Mouse (Mus musculus): ENCODE results near the gene Maml3. TPM values are rescaled to one million over a fixed set of nuclear protein-coding genes. Genes with fewer than 3 reads are reported as not detected.

Gene Maml3
- polyA plus RNA-seq, 1 experiment from 2014 or later, result 4.1 TPM

DNA sequence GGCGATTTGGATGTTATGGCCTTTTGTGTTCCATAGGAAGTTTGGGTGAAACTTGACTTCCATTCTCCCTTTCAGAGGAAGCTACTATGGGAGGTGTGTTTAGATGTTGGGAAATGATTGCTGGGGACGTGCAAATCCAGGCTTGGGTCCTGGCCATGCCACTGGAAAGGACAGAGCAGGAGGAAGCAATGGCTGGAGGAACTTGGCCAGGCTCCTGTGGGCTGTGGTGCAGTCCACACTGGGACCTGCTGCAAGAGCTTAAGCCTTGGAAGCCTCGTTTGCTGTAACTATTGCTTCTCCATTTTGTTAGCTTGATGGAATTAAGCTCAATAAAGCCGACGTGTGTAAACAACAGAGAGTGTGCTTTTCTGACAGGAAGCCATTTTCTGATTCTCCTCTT lies 219.0 kb downstream of the Maml3 start:
- Histone ChIP-seq H3K9ac (no peak overlapping the region), H3K27me3 (replicated peaks) (no peaks in the 10 kb centered on the region), H3K27ac (no peak overlapping the region), H3K4me2 (replicated peaks) (no peak overlapping the region; the same call in 1 of the 2 replicates), H3K9me3 (no peaks in the 10 kb centered on the region), H3K4me1 (replicated peaks) (peaks cover 20% of the 10 kb centered on the region), H3K36me3 (no peaks in the 10 kb centered on the region), H3K4me3 (replicated peaks) (no peak overlapping the region)
- ATAC-seq, result no peak
- 53% methylated on average over 5 of the region's 5 CpGs for WGBS

DNA sequence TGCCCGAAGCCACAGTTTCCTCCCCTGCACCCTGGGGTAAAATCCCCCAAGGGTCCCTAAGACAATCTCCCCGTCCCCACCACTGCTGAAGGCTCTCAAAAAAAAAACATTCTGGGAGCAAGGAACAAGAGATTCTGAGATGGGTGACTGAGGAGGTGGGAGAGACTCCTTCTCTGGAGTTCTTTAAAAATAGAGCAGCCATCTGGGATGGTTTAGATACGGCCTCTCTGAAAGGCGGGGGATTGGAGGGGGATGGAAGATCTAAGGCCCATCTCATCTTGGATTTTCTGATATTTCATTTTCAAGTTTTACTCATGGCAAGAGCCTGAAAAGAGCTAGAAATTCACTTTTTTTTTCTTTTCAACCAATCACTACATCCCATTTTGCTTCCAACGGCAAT lies 219.4 kb downstream of the Maml3 start:
- Histone ChIP-seq H3K4me1 (replicated peaks) (peaks cover 20% of the 10 kb centered on the region), H3K9ac (no peak overlapping the region), H3K9me3 (no peaks in the 10 kb centered on the region), H3K4me2 (replicated peaks) (no peak overlapping the region), H3K27me3 (replicated peaks) (no peaks in the 10 kb centered on the region), H3K36me3 (no peaks in the 10 kb centered on the region), H3K27ac (no peak overlapping the region), H3K4me3 (replicated peaks) (no peak overlapping the region)
- ATAC-seq, result no peak
- 90% methylated on average over 5 of the region's 5 CpGs for WGBS

DNA sequence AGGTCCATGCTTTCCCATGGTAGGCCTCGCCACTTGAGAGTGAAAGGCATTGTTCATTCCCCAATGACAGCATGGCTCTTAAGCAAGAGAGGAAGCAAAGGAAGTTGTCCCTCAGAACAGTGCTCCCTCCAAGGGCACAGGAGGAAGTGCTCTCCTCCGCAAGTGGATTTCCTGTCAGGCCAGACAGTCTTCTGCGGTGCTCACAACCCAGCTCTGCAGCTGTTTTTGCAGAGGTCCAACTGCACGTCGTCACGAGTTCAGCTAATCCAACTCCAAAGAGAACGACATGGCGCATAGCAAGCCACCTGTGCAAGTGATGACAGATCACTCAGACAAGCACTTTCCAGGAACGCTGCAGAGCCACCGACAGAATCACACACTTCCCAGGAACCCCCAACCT lies 222.9 kb downstream of the Maml3 start:
- no peak overlapping the region for H3K4me3 ChIP-seq (replicated peaks)
- H3K9ac ChIP-seq, result no peak overlapping the region
- no peak overlapping the region for H3K27ac ChIP-seq
- H3K36me3 ChIP-seq, result no peaks in the 10 kb centered on the region
- 39% methylated on average over 10 of the region's 10 CpGs for WGBS
- H3K27me3 ChIP-seq (replicated peaks), result no peaks in the 10 kb centered on the region
- no peaks in the 10 kb centered on the region for H3K9me3 ChIP-seq
- 0 out of 2 replicates have a peak, but pooled peaks have one; percentile 54 for ATAC-seq
- no peak overlapping the region for H3K4me2 ChIP-seq (replicated peaks)
- peaks cover 6% of the 10 kb centered on the region; the same call in 1 of the 2 replicates for H3K4me1 ChIP-seq (replicated peaks)

DNA sequence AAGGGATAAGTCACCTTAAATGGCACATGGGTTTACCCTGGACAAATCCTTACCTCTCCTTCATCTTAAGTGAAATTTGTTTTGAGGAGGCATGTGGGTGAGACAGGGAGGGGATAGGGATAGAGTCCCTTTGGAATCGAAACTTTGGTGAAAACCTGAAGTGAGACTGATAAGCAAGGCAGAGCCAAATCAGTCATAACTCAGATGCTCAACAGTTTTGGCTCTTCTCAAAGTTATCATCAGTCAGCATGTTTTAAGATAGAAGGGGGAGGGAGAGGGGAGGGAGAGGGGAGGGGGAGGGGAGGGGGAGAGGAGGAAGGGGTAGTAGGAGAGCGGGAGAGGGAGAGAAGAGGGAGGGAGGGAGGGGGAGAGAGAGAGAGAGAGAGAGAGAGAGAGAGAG lies 223.5 kb downstream of the Maml3 start:
- Histone ChIP-seq H3K27ac (no peak overlapping the region), H3K4me3 (replicated peaks) (no peak overlapping the region), H3K9ac (no peak overlapping the region), H3K36me3 (no peaks in the 10 kb centered on the region), H3K27me3 (replicated peaks) (no peaks in the 10 kb centered on the region), H3K4me2 (replicated peaks) (no peak overlapping the region), H3K9me3 (no peaks in the 10 kb centered on the region), H3K4me1 (replicated peaks) (peaks cover 6% of the 10 kb centered on the region; the same call in 1 of the 2 replicates)
- no peak for ATAC-seq
- WGBS, result 62% methylated on average over 2 of the region's 2 CpGs

DNA sequence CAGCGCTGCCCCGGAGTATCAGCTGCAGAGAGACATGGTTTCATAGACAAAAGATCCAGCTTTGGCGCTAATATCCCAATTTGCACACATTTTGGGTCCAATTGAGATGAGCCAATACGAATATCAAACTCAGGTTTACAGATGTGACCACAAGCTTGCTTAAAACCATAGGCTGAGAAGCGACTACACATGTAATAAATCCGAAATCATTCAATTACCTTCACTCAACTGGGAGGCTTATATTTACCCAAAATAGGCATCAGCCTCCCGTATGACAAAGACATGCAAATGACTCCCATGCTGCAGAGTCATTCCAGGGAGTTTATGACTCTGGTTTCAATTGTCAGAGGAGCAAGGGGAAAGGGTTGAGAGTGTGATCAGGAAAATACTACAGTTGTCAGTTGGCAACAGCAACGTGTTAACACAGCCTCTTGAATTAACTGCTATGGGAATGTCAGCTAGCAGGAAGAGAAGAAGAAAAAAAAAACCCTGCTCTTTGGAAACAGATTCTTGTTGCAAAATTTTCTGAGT lies 224.3 kb downstream of the Maml3 start:
- no peak overlapping the region for H3K9ac ChIP-seq
- WGBS, result 72% methylated on average over 8 of the region's 8 CpGs
- no peak overlapping the region for H3K27ac ChIP-seq
- peaks cover 6% of the 10 kb centered on the region; the same call in 1 of the 2 replicates for H3K4me1 ChIP-seq (replicated peaks)
- H3K4me2 ChIP-seq (replicated peaks), result no peak overlapping the region
- no peaks in the 10 kb centered on the region for H3K27me3 ChIP-seq (replicated peaks)
- no peak for ATAC-seq
- no peaks in the 10 kb centered on the region for H3K36me3 ChIP-seq
- no peaks in the 10 kb centered on the region for H3K9me3 ChIP-seq
- no peak overlapping the region for H3K4me3 ChIP-seq (replicated peaks)

DNA sequence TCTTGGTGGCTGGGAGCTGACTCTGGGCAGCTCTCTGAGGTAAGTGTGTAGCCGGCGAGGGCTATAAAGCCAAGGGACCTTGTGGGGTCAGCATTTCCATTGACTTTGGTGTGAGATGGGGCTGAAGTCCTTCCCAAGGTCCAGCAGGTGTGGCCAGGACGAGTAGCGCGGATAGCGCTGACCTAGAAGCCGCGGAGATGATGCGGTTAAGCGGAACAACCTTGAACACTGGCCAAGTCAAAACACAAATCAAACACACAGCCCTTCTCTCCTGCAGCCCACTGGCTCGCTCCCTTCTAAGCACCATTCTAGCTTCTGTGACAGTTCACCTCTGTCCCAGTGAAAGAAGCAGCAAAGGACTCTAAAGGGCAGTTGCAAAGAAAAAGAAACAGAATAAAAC lies 225.7 kb downstream of the Maml3 start:
- H3K27ac ChIP-seq, result no peak overlapping the region
- peaks cover 8% of the 10 kb centered on the region; the same call in 1 of the 2 replicates for H3K4me1 ChIP-seq (replicated peaks)
- 80% methylated on average over 11 of the region's 11 CpGs for WGBS
- no peaks in the 10 kb centered on the region for H3K9me3 ChIP-seq
- ATAC-seq, result no peak
- no peaks in the 10 kb centered on the region for H3K36me3 ChIP-seq
- H3K27me3 ChIP-seq (replicated peaks), result no peaks in the 10 kb centered on the region
- H3K4me3 ChIP-seq (replicated peaks), result no peak overlapping the region
- no peak overlapping the region for H3K4me2 ChIP-seq (replicated peaks)
- no peak overlapping the region for H3K9ac ChIP-seq

DNA sequence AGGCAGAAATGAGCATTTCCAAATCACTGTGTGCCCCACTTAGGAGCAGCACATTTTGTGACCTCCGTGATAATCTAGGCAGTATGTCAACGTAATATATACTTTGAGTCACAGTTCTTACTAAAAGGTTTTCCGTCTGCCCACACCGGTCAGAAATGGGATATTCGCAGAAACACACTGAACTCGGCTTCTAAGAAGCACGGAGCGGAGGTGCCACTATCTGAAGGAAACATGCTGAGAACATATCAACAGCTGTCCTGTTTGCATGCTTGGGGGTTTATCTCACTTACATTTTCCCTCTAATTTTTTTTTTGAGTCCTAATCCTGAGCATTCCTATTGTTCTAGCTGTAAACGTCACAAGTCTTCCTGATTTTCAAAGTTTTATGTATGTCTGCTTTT lies 226.3 kb downstream of the Maml3 start:
- 71% methylated on average over 9 of the region's 9 CpGs for WGBS
- no peaks in the 10 kb centered on the region for H3K27me3 ChIP-seq (replicated peaks)

DNA sequence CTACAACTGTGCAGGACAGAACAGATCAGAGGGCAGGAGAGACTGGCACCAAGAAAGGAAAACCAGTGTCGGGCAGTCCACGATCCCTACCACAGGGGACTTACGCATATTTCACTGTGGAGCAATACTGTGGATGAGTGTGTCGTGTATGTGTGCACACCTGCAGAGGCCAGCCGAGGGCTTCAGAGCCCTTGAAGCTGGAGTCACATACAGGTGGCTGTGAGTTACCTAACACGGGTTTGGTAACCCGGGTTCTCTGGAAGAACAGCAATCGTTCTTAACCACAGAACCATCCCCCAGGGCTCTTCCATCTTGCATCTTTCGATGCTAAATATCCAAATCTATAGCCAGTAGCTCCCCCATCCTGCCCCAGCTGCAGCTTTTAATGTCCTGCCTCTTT lies 228.1 kb downstream of the Maml3 start:
- WGBS, result 89% methylated on average over 9 of the region's 9 CpGs

More for the DNA sequence above, 226.3 kb downstream of the Maml3 start:
- H3K27ac ChIP-seq, result no peak overlapping the region
- no peak overlapping the region for H3K9ac ChIP-seq
- H3K36me3 ChIP-seq, result no peaks in the 10 kb centered on the region
- no peak overlapping the region for H3K4me2 ChIP-seq (replicated peaks)
- ATAC-seq, result no peak
- H3K4me3 ChIP-seq (replicated peaks), result no peak overlapping the region
- peaks cover 11% of the 10 kb centered on the region; the same call in 1 of the 2 replicates for H3K4me1 ChIP-seq (replicated peaks)
- no peaks in the 10 kb centered on the region for H3K9me3 ChIP-seq

DNA sequence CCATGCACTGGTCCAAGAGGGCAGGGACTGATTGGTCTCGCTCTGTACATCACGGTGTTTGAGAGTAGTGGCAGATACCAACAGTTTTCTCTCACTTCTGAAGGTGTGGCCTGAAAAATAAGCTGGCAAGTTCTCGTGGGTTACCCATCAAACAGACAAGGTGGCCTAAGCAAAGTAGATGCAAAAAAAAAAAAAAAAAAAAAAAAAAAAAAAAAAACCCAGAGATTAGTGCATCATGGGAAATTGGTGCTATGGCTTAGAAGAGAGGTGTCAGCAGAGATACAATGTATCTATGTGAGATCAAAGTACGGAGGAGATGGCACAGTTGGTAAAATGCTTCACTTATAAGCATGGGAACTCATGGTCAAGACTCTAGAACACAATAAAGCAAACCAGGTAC lies 229.2 kb downstream of the Maml3 start:
- Histone ChIP-seq H3K9ac (no peak overlapping the region), H3K27ac (no peak overlapping the region), H3K36me3 (no peaks in the 10 kb centered on the region), H3K27me3 (replicated peaks) (no peaks in the 10 kb centered on the region), H3K4me1 (replicated peaks) (peaks cover 12% of the 10 kb centered on the region; the same call in 1 of the 2 replicates), H3K9me3 (no peaks in the 10 kb centered on the region), H3K4me3 (replicated peaks) (no peak overlapping the region), H3K4me2 (replicated peaks) (no peak overlapping the region)
- WGBS, result 91% methylated on average over 4 of the region's 4 CpGs
- ATAC-seq, result no peak

More for the DNA sequence above, 228.1 kb downstream of the Maml3 start:
- Histone ChIP-seq H3K9me3 (no peaks in the 10 kb centered on the region), H3K27ac (no peak overlapping the region), H3K27me3 (replicated peaks) (no peaks in the 10 kb centered on the region), H3K4me3 (replicated peaks) (no peak overlapping the region), H3K36me3 (no peaks in the 10 kb centered on the region), H3K9ac (no peak overlapping the region), H3K4me2 (replicated peaks) (no peak overlapping the region), H3K4me1 (replicated peaks) (peaks cover 12% of the 10 kb centered on the region; the same call in 1 of the 2 replicates)
- ATAC-seq, result no peak

DNA sequence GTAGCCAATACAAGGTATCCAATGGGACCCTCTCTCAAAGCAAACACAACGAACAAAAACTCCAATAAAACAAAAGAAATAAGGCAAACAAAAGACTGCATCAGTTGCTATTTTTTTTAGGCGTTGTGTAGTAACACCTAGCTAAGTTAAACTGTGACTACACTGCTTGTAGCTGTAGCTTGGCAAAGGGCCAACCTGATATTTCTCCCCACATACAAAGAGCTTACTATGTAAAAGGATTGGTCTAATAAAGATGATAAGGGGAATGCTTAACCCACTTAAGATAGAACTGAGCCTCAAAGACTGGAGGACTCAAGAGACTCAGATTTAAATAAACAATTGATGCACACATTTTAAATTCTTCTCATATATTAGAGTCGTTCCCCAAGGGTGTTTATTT lies 230.6 kb downstream of the Maml3 start:
- Histone ChIP-seq H3K27me3 (replicated peaks) (no peaks in the 10 kb centered on the region), H3K4me2 (replicated peaks) (no peak overlapping the region), H3K9ac (no peak overlapping the region), H3K4me1 (replicated peaks) (peaks cover 19% of the 10 kb centered on the region), H3K4me3 (replicated peaks) (no peak overlapping the region), H3K27ac (no peak overlapping the region), H3K36me3 (no peaks in the 10 kb centered on the region), H3K9me3 (no peaks in the 10 kb centered on the region)
- 50% methylated on average over 3 of the region's 3 CpGs for WGBS
- peak; percentile 85 for ATAC-seq

DNA sequence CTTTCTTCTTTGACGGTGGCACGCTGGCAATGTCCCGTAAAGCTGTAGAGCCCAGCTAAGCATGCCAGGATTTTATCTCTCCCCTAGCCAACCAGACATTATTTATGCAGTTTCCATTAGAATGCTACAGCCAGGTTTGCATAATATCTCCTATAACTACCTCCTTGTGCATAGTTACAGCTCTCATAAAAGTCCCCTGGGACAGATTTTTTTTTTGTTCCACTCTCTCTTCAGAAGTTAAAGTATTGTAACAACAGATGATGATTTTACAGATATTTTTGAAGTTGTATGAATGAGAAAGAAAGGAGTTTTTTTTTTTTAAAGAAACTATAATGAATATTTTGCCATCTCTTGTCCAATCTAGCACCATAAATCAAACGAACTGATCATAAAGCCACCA lies 232.1 kb downstream of the Maml3 start:
- no peak for ATAC-seq
- no peaks in the 10 kb centered on the region for H3K27me3 ChIP-seq (replicated peaks)
- no peak overlapping the region for H3K4me3 ChIP-seq (replicated peaks)
- H3K27ac ChIP-seq, result no peak overlapping the region
- no peak overlapping the region for H3K4me2 ChIP-seq (replicated peaks)
- no peaks in the 10 kb centered on the region for H3K36me3 ChIP-seq
- H3K9ac ChIP-seq, result no peak overlapping the region
- H3K4me1 ChIP-seq (replicated peaks), result peaks cover 29% of the 10 kb centered on the region
- no peaks in the 10 kb centered on the region for H3K9me3 ChIP-seq
- WGBS, result 63% methylated on average over 4 of the region's 4 CpGs

DNA sequence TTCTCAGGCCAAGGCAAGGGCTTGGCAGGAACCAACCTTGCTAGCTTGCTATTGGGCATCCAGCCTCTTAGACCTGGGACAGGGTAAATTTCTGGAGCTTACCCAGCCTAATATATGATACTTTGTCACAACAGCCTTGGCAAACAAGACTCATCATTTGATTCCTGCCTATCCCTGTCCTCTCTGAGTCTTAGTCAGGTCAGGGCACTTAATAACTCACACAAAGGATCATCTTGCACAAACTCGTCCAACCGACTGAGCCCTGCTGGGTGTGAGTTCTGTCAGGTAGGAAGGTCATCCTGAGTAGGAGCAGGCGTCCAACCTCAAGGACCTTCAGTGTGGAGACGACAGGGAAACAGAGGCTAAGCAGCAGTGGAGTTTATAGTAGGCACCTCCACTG lies 233.5 kb downstream of the Maml3 start:
- no peak overlapping the region for H3K4me3 ChIP-seq (replicated peaks)
- WGBS, result 66% methylated on average over 4 of the region's 4 CpGs
- no peaks in the 10 kb centered on the region for H3K9me3 ChIP-seq
- no peak overlapping the region for H3K9ac ChIP-seq
- no peaks in the 10 kb centered on the region for H3K27me3 ChIP-seq (replicated peaks)
- peaks cover 29% of the 10 kb centered on the region for H3K4me1 ChIP-seq (replicated peaks)
- no peak overlapping the region for H3K4me2 ChIP-seq (replicated peaks)
- H3K27ac ChIP-seq, result no peak overlapping the region
- no peak for ATAC-seq
- no peaks in the 10 kb centered on the region for H3K36me3 ChIP-seq

DNA sequence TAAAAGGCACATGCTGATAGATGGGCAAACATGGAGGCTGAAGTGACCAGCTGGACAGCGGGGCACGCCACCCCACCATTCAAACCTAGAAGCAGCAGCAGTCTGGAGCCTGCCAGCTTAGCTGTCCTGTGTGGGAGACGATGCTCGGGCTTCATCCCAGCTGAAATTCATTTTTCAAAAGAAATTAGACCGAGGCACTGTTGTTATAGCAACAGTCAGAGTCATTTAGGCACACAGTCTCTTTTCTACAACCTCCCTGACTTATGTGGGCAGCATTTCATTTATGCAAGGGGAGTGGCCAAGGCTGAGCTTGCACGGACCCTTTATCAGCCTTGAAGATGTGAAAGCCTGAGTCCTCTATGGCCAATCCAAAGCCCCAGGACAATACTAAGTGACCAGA lies 234.9 kb downstream of the Maml3 start:
- H3K4me2 ChIP-seq (replicated peaks), result no peak overlapping the region
- no peak overlapping the region for H3K9ac ChIP-seq
- no peaks in the 10 kb centered on the region for H3K27me3 ChIP-seq (replicated peaks)
- peaks cover 25% of the 10 kb centered on the region for H3K4me1 ChIP-seq (replicated peaks)
- no peak overlapping the region for H3K27ac ChIP-seq
- WGBS, result 66% methylated on average over 6 of the region's 6 CpGs
- no peak overlapping the region for H3K4me3 ChIP-seq (replicated peaks)
- no peak for ATAC-seq
- no peaks in the 10 kb centered on the region for H3K36me3 ChIP-seq
- no peaks in the 10 kb centered on the region for H3K9me3 ChIP-seq
